Mouse (Mus musculus) cerebellum, adult 9-11 months (tissue): ENCODE results near the gene Nfatc2.

Experiments
- DNase-seq: peaks from one replicate; pipeline ENCODE4 v3.0.0; 2022

Gene Nfatc2

GRCm38 (mm10) chr2:168601491-168602386 is at the start of gene Nfatc2:
Gene Nfatc2, minus strand, starts transcription at chr2:168601657.
- peak; percentile 62 for DNase-seq

DNA sequence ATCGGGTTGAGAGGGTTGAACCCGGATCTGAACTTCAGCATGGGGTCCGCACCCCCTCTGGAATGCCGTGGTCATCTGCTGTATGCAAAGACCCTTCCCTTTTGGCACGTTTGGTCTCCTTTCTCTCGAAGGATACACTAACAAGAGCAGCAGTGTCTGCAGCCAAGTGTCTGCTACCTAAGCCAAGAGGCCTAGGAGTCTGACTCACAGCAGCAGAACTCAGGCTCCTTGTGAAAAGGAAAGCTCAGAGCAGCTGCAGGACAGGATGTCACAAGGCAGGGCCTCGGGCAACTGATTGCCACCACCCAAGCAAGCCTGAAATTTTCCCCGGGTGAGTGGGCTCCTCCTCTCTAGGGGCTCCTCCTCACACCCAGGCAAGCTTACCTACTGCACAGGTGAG is 46.7 kb upstream of the Nfatc2 start:
- no peak for DNase-seq

DNA sequence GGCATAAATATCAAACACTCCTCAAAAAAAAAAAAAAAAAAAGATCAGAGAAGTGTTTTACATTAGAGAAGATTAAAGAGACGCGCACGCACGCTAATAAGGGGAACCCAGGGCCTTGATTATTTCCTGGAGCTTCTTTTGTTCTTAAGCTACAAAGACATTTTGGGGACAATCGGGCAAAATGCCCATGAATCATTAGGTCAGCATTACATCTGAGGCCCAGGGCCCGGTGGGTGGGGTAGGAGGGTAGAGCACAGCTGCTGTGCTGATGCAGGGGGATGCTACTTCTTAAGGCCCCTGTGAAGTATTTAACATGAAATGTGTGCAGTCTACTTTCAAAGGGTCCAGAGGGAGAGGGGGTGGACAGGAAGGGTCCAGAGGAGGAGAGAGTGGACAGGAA is 43.4 kb upstream of the Nfatc2 start:
- no peak for DNase-seq

GRCm38 (mm10) chr2:168643524-168644177 is 42.2 kb upstream of the Nfatc2 start:
- no peak for DNase-seq

DNA sequence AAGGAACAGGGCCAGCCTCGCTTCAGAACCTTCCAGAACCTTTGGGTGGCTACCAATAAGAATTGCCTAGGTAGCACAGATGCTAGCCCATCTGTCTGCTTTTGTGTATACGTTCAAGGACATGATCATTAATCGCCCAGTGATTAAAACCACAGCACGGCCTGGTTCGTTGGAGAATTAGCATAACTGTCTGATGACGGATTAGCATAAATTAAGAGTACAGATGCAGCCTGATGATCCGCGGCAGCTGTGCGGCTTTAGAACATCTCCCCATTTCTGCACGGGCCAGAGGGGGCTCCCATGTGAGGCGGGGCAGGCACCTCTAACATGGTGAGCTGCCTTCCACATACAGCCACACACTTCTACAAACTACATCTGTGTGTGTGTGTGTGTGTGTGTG is 40.7 kb upstream of the Nfatc2 start:
- DNase-seq, result no peak

DNA sequence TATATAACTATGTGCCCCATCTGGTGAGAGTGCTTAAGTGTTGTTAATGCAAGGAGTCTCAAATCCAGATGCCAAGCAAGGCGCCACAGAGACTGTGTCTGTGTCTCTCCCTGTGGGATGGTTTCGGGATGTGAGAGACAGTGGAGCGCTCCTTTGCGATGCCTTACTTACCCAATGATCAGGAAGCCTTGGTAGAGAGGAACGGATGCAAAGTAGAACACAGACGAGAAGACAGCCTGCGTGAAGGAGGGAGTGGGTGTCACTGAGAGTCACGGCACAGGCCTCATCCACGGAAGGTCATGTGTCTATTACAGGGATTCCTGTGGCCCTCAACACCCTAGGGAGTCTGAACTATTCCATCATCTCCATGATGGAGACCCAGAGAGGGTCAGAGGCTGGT is 39.0 kb upstream of the Nfatc2 start:
- no peak for DNase-seq

DNA sequence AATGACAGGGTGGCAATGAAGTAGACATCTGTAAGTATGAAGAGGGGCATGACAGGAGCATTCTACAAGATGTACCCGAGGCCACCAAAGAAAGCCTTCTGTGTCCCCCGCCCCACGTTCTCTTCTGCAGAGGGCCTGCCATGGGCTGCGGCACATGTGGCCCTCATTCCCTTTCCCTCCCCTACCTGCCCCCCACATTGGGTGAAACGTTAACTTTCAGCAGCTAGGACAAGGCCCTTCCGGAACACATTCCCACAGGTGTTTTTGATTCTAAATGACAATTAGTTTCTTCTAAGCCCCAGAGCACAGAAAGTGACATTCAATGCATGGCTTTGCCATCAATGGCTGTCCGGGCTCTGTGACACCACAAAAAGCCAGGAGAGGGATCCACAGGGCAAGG is 33.4 kb upstream of the Nfatc2 start:
- DNase-seq, result no peak

DNA sequence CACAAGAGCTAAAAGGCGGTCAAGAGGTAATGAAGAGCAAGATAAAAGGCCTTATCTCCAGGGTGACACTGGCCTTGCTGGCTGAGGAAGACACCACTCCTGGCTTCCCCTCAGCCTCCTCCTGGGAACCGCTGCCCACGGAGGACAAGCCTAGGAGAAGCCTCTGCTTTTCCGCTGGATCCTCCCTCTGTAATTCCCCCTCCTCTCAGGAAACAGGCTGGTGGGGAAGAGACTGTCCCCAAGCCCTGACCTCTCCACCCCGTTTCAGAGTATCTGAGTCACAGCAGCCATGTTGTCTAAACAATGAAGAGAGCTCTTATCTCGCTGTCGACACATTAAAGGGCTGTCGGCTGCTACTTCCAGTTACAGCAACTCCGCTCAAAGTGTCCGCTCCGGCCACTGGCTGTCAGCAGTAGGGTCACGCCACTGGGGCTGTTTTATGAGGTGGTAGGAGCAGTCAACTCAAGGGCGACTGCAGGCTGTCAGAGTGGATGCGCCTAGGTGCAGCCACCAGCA is 31.9 kb upstream of the Nfatc2 start:
- no peak for DNase-seq

DNA sequence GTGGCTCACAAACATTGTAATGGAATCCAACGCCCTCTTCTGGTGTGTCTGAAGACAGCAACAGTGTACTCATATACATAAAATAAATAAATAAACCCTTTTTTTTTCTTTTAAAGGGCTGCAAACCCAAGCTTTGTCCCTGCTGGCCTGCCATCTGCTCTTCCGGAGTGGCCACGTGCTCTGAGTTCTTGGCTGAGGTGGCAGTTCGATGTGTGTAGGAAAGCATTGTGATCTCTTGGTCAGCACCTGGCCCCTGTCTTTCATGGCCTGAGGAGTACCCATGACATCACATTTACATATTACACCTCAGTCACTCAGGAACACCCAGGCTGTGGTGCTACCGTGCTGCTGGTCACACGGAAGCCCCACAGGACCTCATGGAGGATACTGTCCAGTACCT is 31.1 kb upstream of the Nfatc2 start:
- DNase-seq, result peak; percentile 54

- peak; percentile 60 for DNase-seq
Observed at GRCm38 (mm10) chr2:168628787-168629186, 27.3 kb upstream of the Nfatc2 start.

- DNase-seq, result no peak
Observed at GRCm38 (mm10) chr2:168627829-168628770, 26.6 kb upstream of the Nfatc2 start.

DNA sequence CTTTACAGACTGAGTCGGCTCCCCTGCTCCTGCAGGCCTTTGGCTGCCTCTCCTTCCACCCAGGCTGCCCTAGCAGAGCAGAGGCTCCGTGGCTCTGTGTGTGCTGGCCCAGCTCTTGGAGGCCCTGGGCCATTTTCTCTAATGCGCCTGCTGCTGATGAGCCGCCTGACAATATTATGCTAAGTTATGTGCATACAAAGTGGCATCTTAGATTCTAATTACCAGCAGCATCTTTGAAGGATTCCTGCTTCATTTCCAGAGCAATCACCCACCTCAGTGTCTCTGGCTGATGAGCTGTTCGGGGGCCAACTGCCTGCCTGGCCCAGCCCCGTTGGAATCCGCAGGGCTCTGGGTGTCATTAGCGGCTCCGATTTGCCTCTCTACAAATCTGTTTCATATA is 24.9 kb upstream of the Nfatc2 start:
- no peak for DNase-seq

DNA sequence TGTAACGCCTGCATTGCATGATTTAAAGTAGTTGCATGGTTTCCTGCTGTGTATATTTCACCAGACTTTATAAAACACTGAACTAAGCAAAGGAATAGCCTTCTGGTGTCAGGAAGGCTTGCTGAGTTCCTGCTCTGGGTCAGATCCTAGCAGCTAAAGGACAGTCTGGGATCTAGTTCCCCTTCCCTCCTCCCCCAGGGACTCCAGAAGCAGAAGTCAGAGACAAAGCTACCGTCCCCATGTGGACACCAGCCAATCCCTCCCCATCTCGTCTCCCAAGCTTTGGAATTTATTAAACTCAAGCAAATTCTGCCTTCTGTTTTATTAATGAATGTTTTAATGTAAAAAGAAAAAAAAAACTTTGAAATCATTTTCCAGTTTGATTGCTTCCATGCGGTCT is 23.6 kb upstream of the Nfatc2 start:
- DNase-seq, result no peak

DNA sequence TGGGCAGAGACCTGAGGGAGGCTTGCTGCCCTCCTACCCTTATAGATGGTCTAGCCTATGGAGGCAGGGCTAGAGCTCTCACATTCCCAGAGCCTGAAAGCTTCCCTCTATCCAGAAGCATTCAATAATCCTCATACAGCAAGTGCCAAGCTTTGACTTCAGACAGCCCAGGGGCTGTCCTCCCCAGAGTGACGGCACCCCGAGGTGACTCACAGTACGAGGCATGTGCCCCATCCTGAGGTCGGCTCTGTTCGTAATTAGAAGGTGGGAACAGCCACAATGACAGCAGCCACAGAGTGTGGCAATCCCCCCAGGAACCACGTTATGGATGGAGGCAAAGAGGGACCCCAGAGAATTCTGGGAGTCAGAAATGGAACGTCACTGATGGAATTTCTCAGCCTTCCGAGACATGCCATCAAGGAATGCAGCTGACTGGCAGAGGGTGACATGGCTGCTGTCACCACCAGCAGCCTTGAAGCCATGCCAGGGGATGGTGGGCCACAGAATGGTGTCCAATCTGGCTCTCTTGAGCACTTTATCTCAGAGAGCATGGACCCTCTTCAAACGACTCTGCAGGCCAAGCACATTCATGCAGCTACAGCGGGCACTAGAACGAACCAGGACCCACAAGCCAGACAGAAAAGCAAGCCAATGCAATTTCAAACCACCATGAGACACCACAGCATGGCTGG is 19.8 kb upstream of the Nfatc2 start:
- no peak for DNase-seq

DNA sequence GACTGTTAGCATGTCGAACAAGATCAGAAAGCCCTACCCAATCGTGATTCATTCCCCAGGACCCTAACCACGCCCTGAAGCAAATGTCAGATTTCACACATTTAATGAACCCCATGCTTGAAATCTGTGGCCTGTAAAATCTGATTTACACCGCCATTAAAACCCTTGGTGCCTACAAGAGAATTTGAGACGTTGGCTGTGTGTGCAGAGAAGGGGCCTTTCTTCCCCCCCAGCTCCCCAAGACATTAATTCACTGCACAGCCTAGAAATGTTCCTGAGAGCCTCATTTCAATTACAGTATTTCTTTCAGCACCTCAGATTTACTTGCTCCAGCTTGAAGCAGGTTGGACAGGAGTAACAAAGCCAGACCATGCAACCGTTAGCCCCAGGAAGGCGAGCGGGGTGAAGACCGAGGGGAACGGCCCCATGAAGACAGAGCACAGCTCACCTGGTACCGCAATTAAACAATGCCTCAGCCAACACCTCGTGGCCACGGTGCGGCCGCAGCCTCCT is 16.8 kb upstream of the Nfatc2 start:
- no peak for DNase-seq

- DNase-seq, result no peak
Observed at GRCm38 (mm10) chr2:168615160-168615559, 13.7 kb upstream of the Nfatc2 start.

DNA sequence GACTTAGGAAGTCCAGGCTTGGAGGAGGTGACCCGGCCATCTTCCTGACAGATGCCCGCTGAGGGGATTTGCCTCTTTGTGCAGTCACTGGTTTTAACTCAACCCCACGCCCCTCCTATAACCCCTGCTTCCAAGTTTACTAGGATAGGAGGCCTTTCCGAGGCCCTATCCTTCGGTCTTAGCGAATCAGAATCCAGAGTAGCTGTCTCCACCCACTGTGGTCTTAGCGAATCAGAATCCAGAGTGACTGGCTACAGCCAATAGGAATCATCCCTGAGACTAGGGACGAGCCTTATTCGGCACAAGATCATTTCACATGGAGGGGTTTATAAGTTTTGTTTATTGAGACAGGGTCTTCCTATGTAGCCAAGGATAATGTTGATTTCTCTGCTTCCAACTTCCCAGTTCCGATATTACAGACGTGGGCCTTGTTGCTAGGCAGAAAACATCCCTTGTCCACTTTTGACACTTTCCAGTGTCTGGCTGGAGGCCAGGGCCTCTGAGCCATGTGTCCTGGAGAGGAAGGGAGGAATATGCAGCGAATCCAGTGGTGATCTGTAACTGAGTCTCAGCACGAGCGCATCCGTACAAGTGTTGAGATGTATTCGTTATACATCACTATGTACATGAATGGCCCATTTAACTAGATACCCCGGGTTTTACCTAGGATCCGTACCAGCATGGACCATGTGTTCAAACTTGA is 12.9 kb upstream of the Nfatc2 start:
- no peak for DNase-seq

- no peak for DNase-seq
Observed at GRCm38 (mm10) chr2:168613092-168613880, 11.8 kb upstream of the Nfatc2 start.

GRCm38 (mm10) chr2:168610941-168611340 is 9.5 kb upstream of the Nfatc2 start:
- no peak for DNase-seq

- no peak for DNase-seq
Observed at GRCm38 (mm10) chr2:168609653-168610248, 8.3 kb upstream of the Nfatc2 start.
